Mouse (Mus musculus): ENCODE measurements around the gene Tmbim1. TPM values are rescaled to one million over a fixed set of nuclear protein-coding genes. Genes with fewer than 3 reads are reported as not detected.
"Not testable (repeated sequence)": the region's sequence is repeated elsewhere in the genome, so short reads cannot be mapped to it uniquely, and the experiment has no call there.

Gene Tmbim1
- total RNA-seq (2015; ENCODE audit: low replicate concordance) (2.1 and 4.2 TPM in 2 replicates), total RNA-seq (2017; ENCODE audit: low replicate concordance) (1.9 and 2.6 TPM in 2 replicates)

GRCm38 (mm10) chr1:74305522-74305921 lies at the start of gene Tmbim1:
Gene Tmbim1, minus strand, starts transcription at chr1:74305622.
- ATAC-seq (replicated peaks; ENCODE audit: low FRiP score, poor library complexity, severe bottlenecking): no peak

GRCm38 (mm10) chr1:74353453-74354229 lies 48.2 kb upstream of the Tmbim1 start:
- ATAC-seq (replicated peaks; ENCODE audit: low FRiP score, poor library complexity, severe bottlenecking): no peak

DNA sequence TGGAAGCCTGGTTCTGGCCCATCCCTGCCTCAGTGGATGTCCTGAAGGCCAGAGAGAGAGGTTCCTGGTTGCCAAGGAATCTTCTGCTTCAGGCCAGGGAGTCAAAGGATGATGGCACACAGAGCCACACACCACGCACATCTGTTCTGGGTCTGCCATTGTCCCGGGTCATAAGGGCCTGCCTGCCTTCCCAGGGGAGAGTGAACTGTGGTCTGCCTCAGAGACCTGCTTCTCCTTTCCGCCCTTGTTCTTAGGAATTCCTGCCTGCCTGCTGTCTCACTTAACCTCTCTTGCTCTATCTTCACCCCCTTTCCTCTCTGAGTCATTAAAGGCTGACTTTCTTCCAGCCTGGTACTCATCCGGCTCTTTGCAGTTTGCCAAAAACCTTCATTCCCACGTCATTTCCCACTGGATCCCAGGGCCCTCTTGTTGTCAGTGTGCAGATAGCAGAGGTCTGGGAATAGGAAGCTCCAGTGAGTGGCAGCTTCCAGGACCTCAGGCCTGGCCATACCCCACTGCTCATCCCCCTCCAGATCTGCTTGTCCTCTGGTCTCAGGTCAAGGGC lies 47.2 kb upstream of the Tmbim1 start:
- ATAC-seq (replicated peaks; ENCODE audit: low FRiP score, poor library complexity, severe bottlenecking): no peak

- ATAC-seq (replicated peaks; ENCODE audit: low FRiP score, poor library complexity, severe bottlenecking): no peak
Observed at GRCm38 (mm10) chr1:74351185-74351769, 45.9 kb upstream of the Tmbim1 start.

DNA sequence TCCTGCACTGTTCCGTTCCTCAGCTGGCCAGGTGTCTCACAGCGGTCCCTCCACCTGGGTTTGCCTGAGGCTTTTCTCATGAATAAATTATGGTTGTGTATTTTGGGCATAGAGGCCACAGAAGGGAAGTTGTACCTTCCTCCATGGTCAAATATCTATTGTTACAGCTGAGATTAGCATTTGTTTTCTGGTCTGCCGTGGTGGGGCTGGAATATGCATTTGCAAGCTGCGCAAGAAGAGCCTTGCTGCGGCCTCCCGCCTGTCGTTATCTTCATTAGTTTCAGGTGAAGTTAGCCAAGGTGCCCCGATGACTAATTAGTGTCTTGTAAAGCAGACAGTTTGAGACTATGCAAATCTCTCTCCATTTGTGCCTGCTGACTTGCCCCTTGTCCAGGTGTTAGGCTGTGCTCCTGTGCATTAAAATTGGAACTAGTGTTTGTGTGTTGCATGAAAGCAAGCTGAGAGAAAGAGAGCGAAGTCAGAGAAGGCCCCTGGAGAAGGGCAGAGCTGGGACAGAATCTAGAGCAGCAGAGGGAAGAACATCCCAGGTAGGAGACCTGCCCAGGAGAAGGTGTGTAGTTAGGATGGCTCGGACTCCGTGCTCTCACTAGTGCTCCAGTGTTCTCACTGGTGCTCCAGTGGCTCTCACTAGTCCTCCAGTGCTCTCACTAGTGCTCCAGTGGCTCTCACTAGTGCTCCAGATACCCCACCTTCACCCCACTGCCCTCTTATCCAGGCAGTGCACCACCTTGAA lies 38.9 kb upstream of the Tmbim1 start:
- ATAC-seq (replicated peaks; ENCODE audit: low FRiP score, poor library complexity, severe bottlenecking): no peak

DNA sequence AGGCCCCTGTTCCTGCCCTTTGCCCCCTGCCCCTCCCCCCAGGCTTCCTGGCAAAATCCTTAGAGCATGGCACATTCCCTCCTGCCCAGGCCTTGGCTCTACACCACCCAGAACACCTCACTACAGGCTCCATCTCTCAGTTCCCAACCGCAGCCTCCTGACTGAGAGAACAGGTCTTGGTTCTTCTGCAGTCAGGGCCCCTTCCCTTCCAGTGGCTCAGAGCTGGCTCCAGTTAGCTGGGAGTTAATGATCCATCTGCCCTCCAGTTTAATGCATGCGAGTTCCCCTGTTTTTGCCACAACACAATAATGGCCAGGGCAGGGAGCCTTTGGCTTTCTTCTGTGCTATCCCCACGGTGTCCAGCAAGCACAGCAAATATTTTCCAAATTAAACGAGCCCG lies 37.7 kb upstream of the Tmbim1 start:
- ATAC-seq (replicated peaks; ENCODE audit: low FRiP score, poor library complexity, severe bottlenecking): no peak

GRCm38 (mm10) chr1:74342308-74342707 lies 36.9 kb upstream of the Tmbim1 start:
- ATAC-seq (replicated peaks; ENCODE audit: low FRiP score, poor library complexity, severe bottlenecking): no peak

DNA sequence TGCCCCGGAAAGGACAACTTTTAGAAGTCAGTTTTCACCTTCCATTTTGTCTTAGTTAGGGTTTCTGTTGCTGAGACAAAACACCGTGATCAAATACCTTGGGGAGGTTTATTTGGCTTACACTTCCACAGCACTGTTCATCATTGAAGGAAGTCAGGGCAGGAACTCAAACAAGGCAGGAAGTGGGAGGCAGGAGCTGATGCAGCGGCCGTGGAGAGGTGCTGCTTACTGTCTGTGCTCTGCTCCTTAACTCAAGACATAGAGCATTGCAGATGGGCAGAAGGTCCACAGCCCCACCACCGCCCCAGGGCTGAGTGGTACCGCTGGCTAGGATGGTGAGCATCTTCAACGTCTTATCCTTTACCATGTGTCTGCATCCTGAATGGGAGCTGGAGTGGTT lies 36.5 kb upstream of the Tmbim1 start:
- ATAC-seq (replicated peaks; ENCODE audit: low FRiP score, poor library complexity, severe bottlenecking): no peak

- ATAC-seq (replicated peaks; ENCODE audit: low FRiP score, poor library complexity, severe bottlenecking): not testable (repeated sequence)
Observed at GRCm38 (mm10) chr1:74340992-74341391, 35.6 kb upstream of the Tmbim1 start.

DNA sequence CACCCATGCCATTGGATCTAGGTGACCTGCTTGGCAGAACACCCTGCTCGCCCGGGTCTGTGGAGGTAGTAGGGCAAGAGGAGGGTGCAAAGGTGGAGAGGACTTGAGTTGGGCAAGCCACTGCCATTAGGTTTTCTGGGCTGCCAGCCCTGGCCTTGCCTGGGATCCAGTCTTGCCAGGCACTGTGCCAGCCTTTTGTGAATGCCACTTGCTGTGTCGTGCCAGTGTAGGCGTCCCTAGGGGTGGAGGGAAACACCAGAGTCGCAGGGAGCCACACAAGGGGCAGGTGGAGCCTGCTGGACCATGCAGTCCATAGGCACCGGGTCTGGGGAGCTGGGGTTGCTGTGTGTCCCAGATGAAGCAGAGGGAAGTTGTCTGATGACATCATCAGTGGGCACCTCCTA lies 34.9 kb upstream of the Tmbim1 start:
- no peak for ATAC-seq (replicated peaks; ENCODE audit: low FRiP score, poor library complexity, severe bottlenecking)

DNA sequence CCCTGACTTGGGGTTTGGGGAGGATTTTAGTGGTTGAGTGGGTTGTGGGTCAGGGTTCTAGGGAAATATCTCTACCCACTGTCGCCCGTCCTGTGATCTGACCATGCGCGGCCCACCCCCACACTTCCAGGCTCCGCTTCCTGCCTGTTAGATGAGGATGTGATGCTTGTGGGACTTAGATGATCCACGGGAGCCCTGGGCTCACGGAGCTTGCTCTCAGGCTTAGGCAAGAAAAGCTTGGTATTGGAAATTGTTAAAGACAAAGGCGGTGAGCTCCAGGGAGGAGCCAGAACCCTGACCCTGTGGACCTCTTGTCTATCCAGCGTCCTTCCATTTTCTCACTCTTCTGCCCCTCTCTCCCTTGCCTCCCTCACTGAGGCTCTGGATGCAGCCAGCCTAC lies 34.5 kb upstream of the Tmbim1 start:
- no peak for ATAC-seq (replicated peaks; ENCODE audit: low FRiP score, poor library complexity, severe bottlenecking)

DNA sequence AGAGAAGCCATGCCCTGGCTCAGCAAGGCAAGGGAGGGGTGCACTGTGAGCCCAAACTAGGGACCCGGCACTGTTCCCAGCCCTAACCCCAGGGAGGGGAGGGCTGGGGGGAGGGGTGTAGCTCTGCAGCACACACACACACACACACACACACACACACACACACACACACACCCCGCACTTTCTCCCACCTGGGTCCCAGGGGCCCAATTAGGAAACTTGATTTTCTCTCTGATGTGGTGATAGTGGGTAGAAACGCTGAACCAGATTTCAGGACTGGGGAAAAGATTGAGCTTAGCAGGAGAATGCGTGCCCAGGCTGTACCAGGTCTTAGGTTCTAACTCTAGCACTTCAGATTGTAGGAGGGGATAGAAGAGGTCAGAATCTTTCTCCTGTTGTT lies 33.2 kb upstream of the Tmbim1 start:
- no peak for ATAC-seq (replicated peaks; ENCODE audit: low FRiP score, poor library complexity, severe bottlenecking)

DNA sequence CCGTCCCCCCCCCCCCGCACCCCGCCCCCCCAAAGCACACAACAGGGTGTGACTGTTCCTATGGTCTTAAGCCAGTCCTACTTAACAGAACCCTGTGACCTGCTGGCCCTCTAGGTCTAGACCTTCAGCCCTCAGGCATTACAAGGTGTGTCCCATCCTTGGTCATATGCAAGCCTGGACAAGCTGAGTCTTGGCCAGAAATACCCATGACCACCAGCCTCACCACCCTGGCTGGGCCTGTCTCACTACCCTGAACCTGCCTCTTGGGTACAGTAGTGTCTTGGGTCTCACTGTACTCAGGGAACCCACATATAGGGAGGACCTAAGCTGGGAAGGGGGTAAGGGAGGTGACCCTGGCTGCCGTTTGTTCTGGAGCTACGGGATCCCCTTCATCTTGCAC lies 32.6 kb upstream of the Tmbim1 start:
- ATAC-seq (replicated peaks; ENCODE audit: low FRiP score, poor library complexity, severe bottlenecking): no peak

GRCm38 (mm10) chr1:74337241-74337771 lies 31.9 kb upstream of the Tmbim1 start:
- no peak for ATAC-seq (replicated peaks; ENCODE audit: low FRiP score, poor library complexity, severe bottlenecking)

GRCm38 (mm10) chr1:74335436-74336170 lies 30.2 kb upstream of the Tmbim1 start:
- no peak for ATAC-seq (replicated peaks; ENCODE audit: low FRiP score, poor library complexity, severe bottlenecking)

GRCm38 (mm10) chr1:74335033-74335432 lies 29.6 kb upstream of the Tmbim1 start:
- no peak for ATAC-seq (replicated peaks; ENCODE audit: low FRiP score, poor library complexity, severe bottlenecking)

GRCm38 (mm10) chr1:74334607-74335006 lies 29.2 kb upstream of the Tmbim1 start:
- ATAC-seq (replicated peaks; ENCODE audit: low FRiP score, poor library complexity, severe bottlenecking): no peak

GRCm38 (mm10) chr1:74332930-74333329 lies 27.5 kb upstream of the Tmbim1 start:
- no peak for ATAC-seq (replicated peaks; ENCODE audit: low FRiP score, poor library complexity, severe bottlenecking)

DNA sequence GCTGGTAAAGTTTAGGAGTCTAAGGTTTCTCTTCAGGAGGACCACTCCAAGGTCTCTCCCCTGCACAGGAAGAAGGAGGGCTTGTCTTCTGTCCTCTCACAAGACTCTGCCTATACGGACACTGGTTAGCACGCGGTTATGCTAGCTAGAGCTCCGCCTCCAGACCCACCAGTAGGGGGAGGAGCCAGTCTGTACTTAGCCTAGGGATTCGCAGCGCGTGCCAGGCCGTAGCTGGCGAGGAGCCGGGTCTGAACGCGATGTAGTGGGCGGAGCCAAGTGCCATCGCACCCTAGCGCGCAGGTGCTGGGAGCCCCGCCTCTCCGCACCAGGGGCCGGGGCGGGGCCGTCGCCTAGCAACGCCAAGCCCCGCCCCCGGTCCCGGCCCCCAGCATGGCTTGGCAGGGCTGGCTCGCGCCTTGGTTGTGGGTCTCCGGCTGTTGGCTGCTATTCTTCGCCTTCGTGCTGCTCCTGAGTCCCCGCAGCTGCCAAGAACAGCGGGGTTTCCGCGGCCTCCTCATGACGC lies 26.9 kb upstream of the Tmbim1 start:
- ATAC-seq (replicated peaks; ENCODE audit: low FRiP score, poor library complexity, severe bottlenecking): peak; percentile 96

Data from erythroblast, adult 5-6 weeks (primary cell).